Comparison of ENCODE assay signal across 8 mouse cellular contexts in genomic region chr17:36270956-36271585, GRCm38 (mm10). TPM values are rescaled to one million over a fixed set of nuclear protein-coding genes. Genes with fewer than 3 reads are reported as not detected.
DNase-seq lines count a peak whose midpoint lies in the region; ATAC-seq and TF ChIP-seq lines count a peak whose summit lies in the region.

No protein-coding gene starts in this region.

- H3K9me3 ChIP-seq in G1E (replicated peaks) = no peaks in the 10 kb centered on the region
- no peaks in the 10 kb centered on the region for H3K9me3 ChIP-seq in forebrain, embryonic 16.5 days (ENCODE audit: control insufficient read depth, low read length)
- H3K9me3 ChIP-seq in neural tube, embryonic 14.5 days (ENCODE audit: control insufficient read depth, low read length) = no peaks in the 10 kb centered on the region

- peaks cover 42% of the 10 kb centered on the region for H3K4me1 ChIP-seq in G1E (ENCODE audit: insufficient read depth, low read depth, low read length)
- H3K4me1 ChIP-seq in forebrain, embryonic 16.5 days (replicated peaks; ENCODE audit: control insufficient read depth, insufficient read depth, low read length) = peaks cover 33% of the 10 kb centered on the region
- peaks cover 24% of the 10 kb centered on the region for H3K4me1 ChIP-seq in neural tube, embryonic 14.5 days (ENCODE audit: control insufficient read depth, insufficient read depth, low read length)
- H3K4me1 ChIP-seq in testis, adult 2 months (ENCODE audit: control insufficient read depth, insufficient read depth, low read length) = no peaks in the 10 kb centered on the region; the same call in none of the 2 replicates

- ATAC-seq in G1E (ENCODE audit: extremely low read depth, insufficient number of reproducible peaks, low FRiP score, poor library complexity, severe bottlenecking) = peak; percentile 66
- ATAC-seq in forebrain, embryonic 16.5 days = peak; percentile 92
- ATAC-seq in neural tube, embryonic 14.5 days (ENCODE audit: low read depth) = peak; percentile 93

- DNase-seq in G1E (ENCODE audit: low spot score) = peak; percentile 95
- DNase-seq in cerebellum, adult 18-20 months = peak; percentile 90 to 93
- DNase-seq in heart, postnatal 25 days (ENCODE audit: low spot score) = peak; percentile 82
- DNase-seq in layer of hippocampus, adult 18-20 months (ENCODE audit: low spot score in 2 of 2) = peak; percentile 87 to 91
- DNase-seq in lung, adult 18-20 months = peak; percentile 88 to 89

- TF ChIP-seq POLR2A in testis, adult 2 months (IDR thresholded peaks at IDR 0.05; ENCODE audit: control insufficient read depth, low read depth, low read length) = peak; percentile 92; the same call in 1 of the 2 replicates

- H3K27me3 ChIP-seq in G1E (ENCODE audit: insufficient read depth, low read length) = no peaks in the 10 kb centered on the region
- H3K27me3 ChIP-seq in forebrain, embryonic 16.5 days (replicated peaks; ENCODE audit: control insufficient read depth, insufficient read depth, low read length) = no peaks in the 10 kb centered on the region
- H3K27me3 ChIP-seq in neural tube, embryonic 14.5 days (ENCODE audit: control insufficient read depth, insufficient read depth, low read length) = no peaks in the 10 kb centered on the region
- no peaks in the 10 kb centered on the region for H3K27me3 ChIP-seq in testis, adult 2 months (ENCODE audit: control insufficient read depth, insufficient read depth, low read length)

- no peak for TF ChIP-seq CTCF in G1E (IDR thresholded peaks at IDR 0.05; ENCODE audit: low read depth, low read length)
- peak; percentile 15; the same call in 1 of the 2 replicates for TF ChIP-seq CTCF in testis, adult 2 months (IDR thresholded peaks at IDR 0.05; ENCODE audit: control insufficient read depth, insufficient read depth, insufficient replicate concordance, low read depth, low read length)

- WGBS in forebrain, embryonic 16.5 days = 0% methylated on average over 70 of the region's 84 CpGs
- WGBS in neural tube, embryonic 14.5 days = under 1% methylated on average over 63 of the region's 84 CpGs

- peak overlapping the region; percentile 95 for H3K27ac ChIP-seq in forebrain, embryonic 16.5 days (ENCODE audit: low read length)
- peak overlapping the region; percentile 97 for H3K27ac ChIP-seq in neural tube, embryonic 14.5 days (ENCODE audit: low read depth, low read length)
- peak overlapping the region; percentile 94 for H3K27ac ChIP-seq in testis, adult 2 months (ENCODE audit: control insufficient read depth, insufficient read depth, low read depth, low read length)

- H3K4me3 ChIP-seq in G1E (ENCODE audit: low read depth, low read length) = peak overlapping the region; percentile 98
- peak overlapping the region; percentile 99 for H3K4me3 ChIP-seq in forebrain, embryonic 16.5 days (replicated peaks; ENCODE audit: low read length)
- H3K4me3 ChIP-seq in neural tube, embryonic 14.5 days (ENCODE audit: low read depth, low read length) = peak overlapping the region; percentile 94
- H3K4me3 ChIP-seq in testis, adult 2 months (ENCODE audit: control insufficient read depth, low read depth, low read length) = peak overlapping the region; percentile 95

- H3K36me3 ChIP-seq in G1E (replicated peaks) = peaks cover 73% of the 10 kb centered on the region
- H3K36me3 ChIP-seq in forebrain, embryonic 16.5 days (ENCODE audit: control insufficient read depth, insufficient read depth) = peaks cover 6% of the 10 kb centered on the region
- H3K36me3 ChIP-seq in neural tube, embryonic 14.5 days (ENCODE audit: control insufficient read depth, insufficient read depth, low read length) = peaks cover 20% of the 10 kb centered on the region
- H3K36me3 ChIP-seq in testis, adult 2 months (ENCODE audit: control insufficient read depth, insufficient read depth, low read length) = peaks cover 5% of the 10 kb centered on the region

- peak overlapping the region; percentile 96 for H3K9ac ChIP-seq in forebrain, embryonic 16.5 days (replicated peaks; ENCODE audit: low read depth, low read length)
- H3K9ac ChIP-seq in neural tube, embryonic 14.5 days (replicated peaks; ENCODE audit: low read depth, low read length) = peak overlapping the region; percentile 91

- intact Hi-C loops in heart, postnatal 25 days (cut with DNase I) = loop anchor here (1.0 kb wide), 1 partner anchor 13 kb away; the partner anchor contains the start of gene Rpp21

- peak overlapping the region; percentile 97 for H3K4me2 ChIP-seq in forebrain, embryonic 16.5 days (ENCODE audit: low read length)
- H3K4me2 ChIP-seq in neural tube, embryonic 14.5 days (ENCODE audit: low read depth, low read length) = peak overlapping the region; percentile 58

RNA-seq across cellular contexts. Expression of gene Trim39, which starts 1.0 kb away (rescaled TPM):
- 17.5 and 17.7 TPM in 2 replicates for total RNA-seq in G1E (2014; fragmentation: Nextera tagmentation)
- 14.9 and 17.8 TPM in 2 replicates for total RNA-seq in G1E (2017)
- polyA plus RNA-seq in G1E (2012) = 5.5 and 6.8 TPM in 2 replicates
- 27.9 and 31.8 TPM in 2 replicates for polyA plus RNA-seq in forebrain, embryonic 16.5 days (2015; fragmentation: Nextera tagmentation; extraction: Ambion mirVana)
- 1 to 10 TPM; 5.7 to 7.0 TPM for total RNA-seq in heart, postnatal 25 days (2021)
- 10 to 100 TPM; 22.0 to 23.3 TPM for total RNA-seq in layer of hippocampus, adult 18-20 months (2021)
- 22.3 and 26.9 TPM in 2 replicates for polyA plus RNA-seq in neural tube, embryonic 14.5 days (2014; fragmentation: Nextera tagmentation; extraction: Ambion mirVana)
- polyA plus RNA-seq in testis, adult 2 months (2012; rRNA removed) = 44.3 and 45.4 TPM in 2 replicates

RNA-seq across cellular contexts. Expression of gene Rpp21, which starts 13.2 kb away (rescaled TPM):
- total RNA-seq in G1E (2014; fragmentation: Nextera tagmentation) (67.4 and 115 TPM in 2 replicates), G1E (2017) (63.9 and 79.2 TPM in 2 replicates)
- 71.3 and 86.9 TPM in 2 replicates for polyA plus RNA-seq in G1E (2012)
- polyA plus RNA-seq in forebrain, embryonic 16.5 days (2015; fragmentation: Nextera tagmentation; extraction: Ambion mirVana) = 84.8 and 99.7 TPM in 2 replicates
- 10 to 100 TPM; 35.9 to 36.8 TPM for total RNA-seq in heart, postnatal 25 days (2021)
- 10 to 100 TPM; 43.8 to 45.2 TPM for total RNA-seq in layer of hippocampus, adult 18-20 months (2021)
- polyA plus RNA-seq in neural tube, embryonic 14.5 days (2014; fragmentation: Nextera tagmentation; extraction: Ambion mirVana) = 132 and 170 TPM in 2 replicates
- 82.5 and 90.8 TPM in 2 replicates for polyA plus RNA-seq in testis, adult 2 months (2012; rRNA removed)

RNA-seq across cellular contexts. Expression of gene H2-M10.2, which starts 15.2 kb away (rescaled TPM):
- total RNA-seq in G1E (2014; fragmentation: Nextera tagmentation) (not detected in 2 replicates), G1E (2017) (not detected in 2 replicates)
- polyA plus RNA-seq in G1E (2012) = not detected in 2 replicates
- polyA plus RNA-seq in forebrain, embryonic 16.5 days (2015; fragmentation: Nextera tagmentation; extraction: Ambion mirVana) = 0.32 TPM in 1 of 2 replicates, not detected in the other
- total RNA-seq in heart, postnatal 25 days (2021) = not detected
- not detected for total RNA-seq in layer of hippocampus, adult 18-20 months (2021)
- polyA plus RNA-seq in neural tube, embryonic 14.5 days (2014; fragmentation: Nextera tagmentation; extraction: Ambion mirVana) = 0.24 TPM in 2 replicates
- polyA plus RNA-seq in testis, adult 2 months (2012; rRNA removed) = 0.12 TPM in 1 of 2 replicates, not detected in the other

RNA-seq across cellular contexts. Expression of gene H2-M10.1, which starts 54.9 kb away (rescaled TPM):
- total RNA-seq in G1E (2014; fragmentation: Nextera tagmentation) (not detected in 2 replicates), G1E (2017) (not detected in 2 replicates)
- not detected in 2 replicates for polyA plus RNA-seq in G1E (2012)
- polyA plus RNA-seq in forebrain, embryonic 16.5 days (2015; fragmentation: Nextera tagmentation; extraction: Ambion mirVana) = not detected in 2 replicates
- not detected for total RNA-seq in heart, postnatal 25 days (2021)
- total RNA-seq in layer of hippocampus, adult 18-20 months (2021) = not detected
- polyA plus RNA-seq in neural tube, embryonic 14.5 days (2014; fragmentation: Nextera tagmentation; extraction: Ambion mirVana) = not detected in 2 replicates
- not detected in 2 replicates for polyA plus RNA-seq in testis, adult 2 months (2012; rRNA removed)

Comparison
In these comparisons a context has a peak if more than half of its experiments do, and no peak if none do; other contexts are left out.
1. Peak in every context shown above with its lines: DNase-seq, ATAC-seq, H3K4me3 ChIP-seq and H3K27ac ChIP-seq.